Mouse (Mus musculus) liver, embryonic 11.5 days (tissue): ENCODE results near the gene Btbd35f24. TPM values are rescaled to one million over a fixed set of nuclear protein-coding genes. Genes with fewer than 3 reads are reported as not detected.
"Not testable (repeated sequence)": the region's sequence is repeated elsewhere in the genome, so short reads cannot be mapped to it uniquely, and the experiment has no call there.

ENCODE experiments used
- ATAC-seq: fragments of 200-750 bp; cut with Nextera tagmentation; replicated peaks from 2 replicates; pipeline ENCODE4 v1.8.0; 2017; ENCODE audit warnings: moderate number of reproducible peaks, mild to moderate bottlenecking, moderate TSS enrichment, moderate library complexity; ENCODE audit not compliant: low FRiP score
- DNase-seq: peaks from one replicate; pipeline ENCODE4 v3.0.0-alpha.2; 2017; ENCODE audit warnings: low spot score
- H3K27ac ChIP-seq: fragments of 300-500 bp; sonication (generic); 2 replicates; pipeline ENCODE4 v1.5.1; 2014; ENCODE audit warnings: mild to moderate bottlenecking, low read depth, low read length, control low read depth
- H3K27me3 ChIP-seq: fragments of 300-500 bp; sonication (generic); replicated peaks from 2 replicates; pipeline ENCODE4 v1.6.1; 2014; ENCODE audit warnings: low read length, mixed read lengths; ENCODE audit not compliant: control insufficient read depth, insufficient read depth
- H3K36me3 ChIP-seq: fragments of 300-500 bp; sonication (generic); 2 replicates; pipeline ENCODE4 v1.6.1; 2014; ENCODE audit warnings: mild to moderate bottlenecking, low read length, moderate library complexity, mixed read lengths; ENCODE audit not compliant: control insufficient read depth, insufficient read depth
- H3K4me1 ChIP-seq: fragments of 300-500 bp; sonication (generic); replicated peaks from 2 replicates; pipeline ENCODE4 v1.6.1; 2014; ENCODE audit warnings: low read length, mixed read lengths; ENCODE audit not compliant: control insufficient read depth, insufficient read depth
- H3K4me2 ChIP-seq: fragments of 300-500 bp; sonication (generic); 2 replicates; pipeline ENCODE4 v1.6.1; 2014; ENCODE audit warnings: mild to moderate bottlenecking, control low read depth, moderate library complexity
- H3K4me3 ChIP-seq: fragments of 300-500 bp; sonication (generic); 2 replicates; pipeline ENCODE4 v1.5.1; 2014; ENCODE audit warnings: low read depth, low read length, control low read depth
- H3K9ac ChIP-seq: fragments of 300-500 bp; sonication (generic); 2 replicates; pipeline ENCODE4 v1.6.1; 2014; ENCODE audit warnings: low read depth, low read length, control low read depth
- H3K9me3 ChIP-seq: fragments of 300-500 bp; sonication (generic); 2 replicates; pipeline ENCODE4 v1.6.1; 2016; ENCODE audit warnings: low read length, inconsistent platforms, mixed read lengths; ENCODE audit not compliant: control insufficient read depth
- WGBS: fragments of 180-500 bp; shearing (Covaris S2); extraction: QIAGEN DNeasy Blood & Tissue Kit; methylation state at CpG from one replicate; pipeline ENCODE4 v1.1.7; 2014; 5-methylcytosine and 5-hydroxymethylcytosine counted together
- polyA plus RNA-seq: library from polyadenylated mRNA; unstranded; fragments of >200 nt; fragmentation: Nextera tagmentation; extraction: Ambion mirVana; gene quantifications from 2 replicates; pipeline ENCODE4 v1.2.1, GENCODE M21; 2014

The Btbd35f24 gene
- polyA plus RNA-seq: not detected in 2 replicates

DNA sequence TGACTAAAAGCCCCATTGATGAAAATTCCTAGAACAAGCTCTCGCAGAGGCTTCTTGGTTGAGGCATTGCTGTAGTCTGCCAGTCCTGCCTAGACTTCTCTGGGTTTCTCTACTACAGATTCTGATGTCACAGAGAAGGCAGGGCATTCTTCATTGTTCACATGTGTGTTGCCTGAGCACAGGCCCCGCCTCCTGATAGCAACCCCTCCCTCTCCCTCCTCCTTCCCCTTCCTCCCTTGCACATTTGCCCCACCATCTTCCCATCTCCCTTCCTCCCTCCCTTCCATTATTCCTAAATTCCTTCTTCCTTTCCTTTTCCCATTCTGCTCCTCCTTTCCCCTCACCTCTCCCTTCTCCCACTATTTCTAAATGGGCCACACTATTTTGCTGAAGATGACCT lies at the start of gene Btbd35f24:
Gene Btbd35f24, minus strand, starts transcription at position 101 of the 400 bp plus-strand sequence.
- ATAC-seq, H3K36me3 ChIP-seq, H3K27me3 ChIP-seq, H3K27ac ChIP-seq, H3K9ac ChIP-seq, H3K4me3 ChIP-seq, H3K9me3 ChIP-seq, H3K4me2 ChIP-seq, H3K4me1 ChIP-seq, DNase-seq: not testable (repeated sequence)
- WGBS: no CpG with 5 or more reads among the region's 2 CpGs

Other genes starting within 250 kb of the Btbd35f24 start
- gene Btbd35f23, start 119.0 kb downstream of the Btbd35f24 start, polyA plus RNA-seq: not detected in 2 replicates
- gene Btbd35f11, start 247.9 kb upstream of the Btbd35f24 start, polyA plus RNA-seq: not detected in 2 replicates